Comparison of ENCODE assay signal across 8 mouse cellular contexts in genomic region chr11:116138096-116138467, GRCm38 (mm10). TPM values are rescaled to one million over a fixed set of nuclear protein-coding genes. Genes with fewer than 3 reads are reported as not detected.
DNase-seq lines count a peak whose midpoint lies in the region; ATAC-seq and TF ChIP-seq lines count a peak whose summit lies in the region.

No protein-coding gene starts in this region.

- H3K4me1 ChIP-seq in heart, embryonic 15.5 days (replicated peaks): peaks cover 11% of the 10 kb centered on the region
- H3K4me1 ChIP-seq in ES-E14 (ENCODE audit: control insufficient read depth in 2 of 2, insufficient read depth in 2 of 2, low read length in 2 of 2, poor library complexity in 1 of 2): peaks cover 3 to 18% of the 10 kb centered on the region in 2 experiments; a peak in 2 of 4 replicates
- peaks cover 36% of the 10 kb centered on the region for H3K4me1 ChIP-seq in hindbrain, embryonic 10.5 days (replicated peaks)
- H3K4me1 ChIP-seq in midbrain, embryonic 10.5 days: peaks cover 26% of the 10 kb centered on the region

- no peaks in the 10 kb centered on the region for H3K27me3 ChIP-seq in heart, embryonic 15.5 days
- no peaks in the 10 kb centered on the region for H3K27me3 ChIP-seq in hindbrain, embryonic 10.5 days (ENCODE audit: insufficient read depth, poor library complexity, severe bottlenecking)
- H3K27me3 ChIP-seq in midbrain, embryonic 10.5 days (ENCODE audit: low read depth, poor library complexity, severe bottlenecking): no peaks in the 10 kb centered on the region

- ATAC-seq in heart, embryonic 15.5 days (replicated peaks; ENCODE audit: insufficient number of reproducible peaks, insufficient read depth, low FRiP score, low read depth): no peak

- peaks cover 30% of the 10 kb centered on the region for H3K36me3 ChIP-seq in heart, embryonic 15.5 days
- peaks cover 24% of the 10 kb centered on the region for H3K36me3 ChIP-seq in ES-E14 (ENCODE audit: control insufficient read depth, insufficient read depth, low read length, poor library complexity, severe bottlenecking)
- peaks cover 55% of the 10 kb centered on the region for H3K36me3 ChIP-seq in hindbrain, embryonic 10.5 days
- peaks cover 58% of the 10 kb centered on the region for H3K36me3 ChIP-seq in midbrain, embryonic 10.5 days

- in situ Hi-C loops in ES-E14 (cut with MboI; ENCODE audit: low sequenced_read_pairs in 2 of 2, unreplicated experiment in 2 of 2): no loop called here

- no peak for DNase-seq in heart, adult 11 months
- no peak for DNase-seq in ES-E14 (ENCODE audit: low read depth, low spot score)
- no peak for DNase-seq in hindbrain, embryonic 10.5 days (ENCODE audit: low spot score)
- no peak for DNase-seq in midbrain, embryonic 10.5 days (ENCODE audit: low spot score)
- DNase-seq in Muller cell, postnatal 12 days (ENCODE audit: inconsistent ontology term): no peak
- no peak for DNase-seq in adrenal gland, postnatal 10 days
- no peak for DNase-seq in spleen, postnatal 36 days (ENCODE audit: low spot score in 2 of 2)

- H3K9me3 ChIP-seq in heart, embryonic 15.5 days (replicated peaks): no peaks in the 10 kb centered on the region
- H3K9me3 ChIP-seq in ES-E14 (ENCODE audit: control insufficient read depth, insufficient read depth, low read depth, low read length): no peaks in the 10 kb centered on the region
- H3K9me3 ChIP-seq in hindbrain, embryonic 10.5 days: no peaks in the 10 kb centered on the region
- no peaks in the 10 kb centered on the region for H3K9me3 ChIP-seq in midbrain, embryonic 10.5 days (replicated peaks)

- H3K4me2 ChIP-seq in heart, embryonic 15.5 days: peak overlapping the region; percentile 71

- peak overlapping the region; percentile 83 for H3K9ac ChIP-seq in heart, embryonic 15.5 days
- peak overlapping the region; percentile 98 for H3K9ac ChIP-seq in ES-E14 (ENCODE audit: insufficient read depth, low read depth, low read length, poor library complexity, severe bottlenecking)

- peak overlapping the region; percentile 93 for H3K4me3 ChIP-seq in heart, embryonic 15.5 days
- H3K4me3 ChIP-seq in ES-E14 (ENCODE audit: insufficient read depth in 1 of 2, low read depth in 1 of 2, low read length in 2 of 2, poor library complexity in 1 of 2, severe bottlenecking in 1 of 2): peak overlapping the region; percentile 94 to 98
- peak overlapping the region; percentile 99 for H3K4me3 ChIP-seq in hindbrain, embryonic 10.5 days
- H3K4me3 ChIP-seq in midbrain, embryonic 10.5 days: peak overlapping the region; percentile 89

- WGBS in heart, embryonic 15.5 days: 1% methylated on average over 20 of the region's 20 CpGs
- WGBS in hindbrain, embryonic 10.5 days: 1% methylated on average over 20 of the region's 20 CpGs
- 2% methylated on average over 20 of the region's 20 CpGs for WGBS in midbrain, embryonic 10.5 days

- peak overlapping the region; percentile 79 for H3K27ac ChIP-seq in heart, embryonic 15.5 days
- H3K27ac ChIP-seq in ES-E14 (ENCODE audit: insufficient read depth, low read depth, low read length, poor library complexity, severe bottlenecking): peak overlapping the region; percentile 72; the same call in 1 of the 2 replicates
- peak overlapping the region; percentile 93 for H3K27ac ChIP-seq in hindbrain, embryonic 10.5 days
- H3K27ac ChIP-seq in midbrain, embryonic 10.5 days (replicated peaks): peak overlapping the region; percentile 88

TF ChIP-seq in ES-E14, 5 proteins besides CTCF, POLR2A, EP300 and RAD21:
- TF ChIP-seq ZNF384 (IDR thresholded peaks at IDR 0.05; ENCODE audit: low read depth, low read length) (no peak), HCFC1 (IDR thresholded peaks at IDR 0.05; ENCODE audit: borderline replicate concordance, insufficient read depth, low read length) (no peak), ZC3H11A (IDR thresholded peaks at IDR 0.05; ENCODE audit: borderline replicate concordance, low read depth, low read length) (no peak), CHD2 (IDR thresholded peaks at IDR 0.05; ENCODE audit: low read depth, low read length) (no peak), MAFK (IDR thresholded peaks at IDR 0.05; ENCODE audit: insufficient read depth, low read depth, low read length) (no peak)

RNA-seq across cellular contexts. Expression of gene Mrpl38, which starts 0.6 kb away (rescaled TPM):
- polyA plus RNA-seq in heart, embryonic 15.5 days (2015; fragmentation: Nextera tagmentation; extraction: Ambion mirVana): 90.7 and 94.4 TPM in 2 replicates
- total RNA-seq in ES-E14 (2012; rRNA removed): 81.1 and 81.3 TPM in 2 replicates
- 108 and 114 TPM in 2 replicates for polyA plus RNA-seq in hindbrain, embryonic 10.5 days (2016; fragmentation: Nextera tagmentation; extraction: Ambion mirVana)
- 113 TPM in 2 replicates for polyA plus RNA-seq in midbrain, embryonic 10.5 days (2016; fragmentation: Nextera tagmentation; extraction: Ambion mirVana)
- total RNA-seq in adrenal gland, postnatal 10 days (2021): 10 to 100 TPM; 86.8 to 94.1 TPM

RNA-seq across cellular contexts. Expression of gene Trim65, which starts 7.2 kb away (rescaled TPM):
- 5.0 and 5.5 TPM in 2 replicates for polyA plus RNA-seq in heart, embryonic 15.5 days (2015; fragmentation: Nextera tagmentation; extraction: Ambion mirVana)
- 0.31 and 0.42 TPM in 2 replicates for total RNA-seq in ES-E14 (2012; rRNA removed)
- 1.8 and 2.0 TPM in 2 replicates for polyA plus RNA-seq in hindbrain, embryonic 10.5 days (2016; fragmentation: Nextera tagmentation; extraction: Ambion mirVana)
- polyA plus RNA-seq in midbrain, embryonic 10.5 days (2016; fragmentation: Nextera tagmentation; extraction: Ambion mirVana): 1.4 and 1.8 TPM in 2 replicates
- 1 to 10 TPM; 6.3 to 8.1 TPM for total RNA-seq in adrenal gland, postnatal 10 days (2021)

RNA-seq across cellular contexts. Expression of gene Trim47, which starts 11.1 kb away (rescaled TPM):
- polyA plus RNA-seq in heart, embryonic 15.5 days (2015; fragmentation: Nextera tagmentation; extraction: Ambion mirVana): 79.1 and 91.1 TPM in 2 replicates
- total RNA-seq in ES-E14 (2012; rRNA removed): 2.0 and 3.3 TPM in 2 replicates
- polyA plus RNA-seq in hindbrain, embryonic 10.5 days (2016; fragmentation: Nextera tagmentation; extraction: Ambion mirVana): 3.1 and 4.3 TPM in 2 replicates
- polyA plus RNA-seq in midbrain, embryonic 10.5 days (2016; fragmentation: Nextera tagmentation; extraction: Ambion mirVana): 2.7 TPM in 2 replicates
- 10 to 100 TPM; 23.2 to 24.5 TPM for total RNA-seq in adrenal gland, postnatal 10 days (2021)

RNA-seq across cellular contexts. Expression of gene Fbf1, which starts 29.9 kb away (rescaled TPM):
- 19.8 and 26.0 TPM in 2 replicates for polyA plus RNA-seq in heart, embryonic 15.5 days (2015; fragmentation: Nextera tagmentation; extraction: Ambion mirVana)
- 29.4 and 32.1 TPM in 2 replicates for total RNA-seq in ES-E14 (2012; rRNA removed)
- 59.2 and 62.8 TPM in 2 replicates for polyA plus RNA-seq in hindbrain, embryonic 10.5 days (2016; fragmentation: Nextera tagmentation; extraction: Ambion mirVana)
- 58.9 and 71.0 TPM in 2 replicates for polyA plus RNA-seq in midbrain, embryonic 10.5 days (2016; fragmentation: Nextera tagmentation; extraction: Ambion mirVana)
- total RNA-seq in adrenal gland, postnatal 10 days (2021): 10 to 100 TPM; 26.5 to 34.4 TPM

RNA-seq across cellular contexts. Expression of gene Wbp2, which starts 51.3 kb away (rescaled TPM):
- polyA plus RNA-seq in heart, embryonic 15.5 days (2015; fragmentation: Nextera tagmentation; extraction: Ambion mirVana): 121 and 139 TPM in 2 replicates
- 16.9 and 20.1 TPM in 2 replicates for total RNA-seq in ES-E14 (2012; rRNA removed)
- 98.1 and 128 TPM in 2 replicates for polyA plus RNA-seq in hindbrain, embryonic 10.5 days (2016; fragmentation: Nextera tagmentation; extraction: Ambion mirVana)
- 91.8 and 109 TPM in 2 replicates for polyA plus RNA-seq in midbrain, embryonic 10.5 days (2016; fragmentation: Nextera tagmentation; extraction: Ambion mirVana)
- total RNA-seq in adrenal gland, postnatal 10 days (2021): 100 to 1,000 TPM; 103 to 110 TPM

Comparison
In these comparisons a context has a peak if more than half of its experiments do, and no peak if none do; other contexts are left out.
1. RNA of gene Trim47, which starts 11.1 kb away (polyA plus RNA-seq): 79.1 to 91.1 TPM in heart, embryonic 15.5 days; 3.1 to 4.3 TPM in hindbrain, embryonic 10.5 days and 2.7 TPM in midbrain, embryonic 10.5 days; every median in the first group is over 10 times any median in the second.
2. Peak in every context shown above with its lines, with median percentiles within 50 percentile points of each other: H3K27ac ChIP-seq and H3K4me3 ChIP-seq.